Mouse (Mus musculus) MEL (cell line): ENCODE measurements around the gene Ola1.

Experiments
- CTCF ChIP-seq, 3 experiments: IDR thresholded peaks in 2 of 3; conservative IDR thresholded peaks in 1 of 3; 2 replicates each; pipeline ENCODE4 v1.5.1; 2011 to 2012; ENCODE audit warnings: low read length in 3 of 3, low read depth in 2 of 3, mild to moderate bottlenecking in 2 of 3, improper control_type of control experiment in 1 of 3, inconsistent platforms in 1 of 3, mixed read lengths in 1 of 3, moderate library complexity in 1 of 3; ENCODE audit not compliant: control insufficient read depth in 1 of 3, insufficient read depth in 1 of 3, poor library complexity in 1 of 3, severe bottlenecking in 1 of 3
- ELF1 ChIP-seq: IDR thresholded peaks from 2 replicates; pipeline ENCODE4 v1.6.1; 2014; ENCODE audit warnings: low read depth, mild to moderate bottlenecking, inconsistent platforms, low read length, improper control_type of control experiment, moderate library complexity
- GATA1 ChIP-seq: IDR thresholded peaks from 2 replicates; pipeline ENCODE4 v1.6.1; 2011; ENCODE audit warnings: low read depth, low read length, improper control_type of control experiment
- HCFC1 ChIP-seq: IDR thresholded peaks from 2 replicates; pipeline ENCODE4 v1.6.1; 2012; ENCODE audit warnings: low read depth, mild to moderate bottlenecking, inconsistent platforms, low read length, improper control_type of control experiment, moderate library complexity
- MAX ChIP-seq: IDR thresholded peaks from 2 replicates; pipeline ENCODE4 v1.6.1; 2011; ENCODE audit warnings: low read length, improper control_type of control experiment
- POLR2A ChIP-seq, 2 experiments: IDR thresholded peaks; 2 replicates each; pipeline ENCODE4 v1.6.1; 2011 to 2012; ENCODE audit warnings: low read length in 2 of 2, mild to moderate bottlenecking in 2 of 2, control low read depth in 1 of 2, improper control_type of control experiment in 1 of 2, low read depth in 1 of 2, moderate library complexity in 1 of 2; ENCODE audit not compliant: control insufficient read depth in 1 of 2, insufficient read depth in 1 of 2, poor library complexity in 1 of 2
- POLR2AphosphoS2 ChIP-seq: IDR thresholded peaks from 2 replicates; pipeline ENCODE4 v1.6.1; 2011; ENCODE audit warnings: low read length, improper control_type of control experiment
- TBP ChIP-seq: IDR thresholded peaks from 2 replicates; pipeline ENCODE4 v1.8.0; 2011; ENCODE audit warnings: low read depth, low read length, improper control_type of control experiment

DNA sequence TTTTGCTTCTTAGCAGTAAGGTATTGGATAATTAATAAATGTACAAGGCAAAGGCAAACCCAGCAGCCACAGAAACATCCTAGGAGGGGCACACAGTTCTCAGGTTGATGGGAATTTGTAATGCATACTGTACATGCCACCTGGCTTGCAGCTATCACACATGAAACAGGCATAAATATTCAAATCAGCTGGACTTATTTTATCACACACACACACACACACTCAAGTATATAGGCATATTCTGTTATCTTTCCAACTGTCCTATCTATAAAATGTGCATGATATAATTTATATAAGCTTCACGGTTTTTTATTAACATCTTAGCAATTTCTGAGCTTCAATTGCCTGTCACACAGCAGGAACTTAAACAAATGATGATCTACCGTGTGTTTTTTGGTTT is 85.8 kb downstream of the Ola1 start:
- TF ChIP-seq CTCF (IDR thresholded peaks at IDR 0.05 in 2 of 3, conservative IDR thresholded peaks at IDR 0.05 in 1 of 3; ENCODE audit: control insufficient read depth in 1 of 3, insufficient read depth in 1 of 3, low read depth in 2 of 3, low read length in 3 of 3, poor library complexity in 1 of 3, severe bottlenecking in 1 of 3) (no peak), POLR2A (IDR thresholded peaks at IDR 0.05; ENCODE audit: control insufficient read depth in 1 of 2, insufficient read depth in 1 of 2, low read depth in 1 of 2, low read length in 2 of 2, poor library complexity in 1 of 2) (no peak), GATA1 (peak; percentile 41; the same call in 1 of the 2 replicates), POLR2AphosphoS2 (no peak), MAX (no peak), HCFC1 (no peak), TBP (no peak), ELF1 (no peak)
